Mouse (Mus musculus) naive thymus-derived CD4-positive, alpha-beta T cell, adult 2 months (primary cell): ENCODE data around the gene Cask.

ENCODE experiments used
- DNase-seq: peaks from one replicate; pipeline ENCODE4 v3.0.0-alpha.2; 2011; ENCODE audit warnings: low read depth

Gene Cask

GRCm38 (mm10) chrX:13720296-13720829 is 130.8 kb downstream of the Cask start:
- no peak for DNase-seq

- DNase-seq: no peak
These were observed 132.9 kb downstream of the Cask start for GRCm38 (mm10) chrX:13718283-13718682.

- no peak for DNase-seq
These were observed 134.2 kb downstream of the Cask start for GRCm38 (mm10) chrX:13716796-13717569.

- peak; percentile 47 for DNase-seq
These were observed 141.0 kb downstream of the Cask start for GRCm38 (mm10) chrX:13710174-13710573.

- DNase-seq: no peak
These were observed 146.1 kb downstream of the Cask start for GRCm38 (mm10) chrX:13705051-13705450.

- DNase-seq: no peak
These were observed 150.5 kb downstream of the Cask start for GRCm38 (mm10) chrX:13700681-13701080.

- peak; percentile 10 for DNase-seq
These were observed 159.3 kb downstream of the Cask start for GRCm38 (mm10) chrX:13691865-13692264.

- DNase-seq: no peak
These were observed 162.8 kb downstream of the Cask start for GRCm38 (mm10) chrX:13688356-13688755.

GRCm38 (mm10) chrX:13686589-13686988 is 164.6 kb downstream of the Cask start:
- DNase-seq: no peak

GRCm38 (mm10) chrX:13681748-13682147 is 169.4 kb downstream of the Cask start:
- DNase-seq: no peak

- DNase-seq: no peak
These were observed 178.2 kb downstream of the Cask start for GRCm38 (mm10) chrX:13673001-13673400.

- no peak for DNase-seq
These were observed 180.8 kb downstream of the Cask start for GRCm38 (mm10) chrX:13670342-13670741.

GRCm38 (mm10) chrX:13668867-13669266 is 182.3 kb downstream of the Cask start:
- DNase-seq: no peak

- DNase-seq: no peak
These were observed 190.1 kb downstream of the Cask start, which contains the start of gene Gpr82 for GRCm38 (mm10) chrX:13661063-13661462. Gene Gpr82, plus strand, starts transcription at chrX:13661363.

GRCm38 (mm10) chrX:13659201-13659890 is 191.8 kb downstream of the Cask start:
- no peak for DNase-seq

- DNase-seq: no peak
These were observed 192.5 kb downstream of the Cask start for GRCm38 (mm10) chrX:13658616-13659140.

GRCm38 (mm10) chrX:13656721-13657120 is 194.4 kb downstream of the Cask start:
- peak; percentile 80 for DNase-seq

- peak; percentile 30 for DNase-seq
These were observed 195.3 kb downstream of the Cask start for GRCm38 (mm10) chrX:13655906-13656305.

GRCm38 (mm10) chrX:13655005-13655421 is 196.2 kb downstream of the Cask start:
- DNase-seq: peak; percentile 42

- peak; percentile 45 for DNase-seq
These were observed 198.9 kb downstream of the Cask start for GRCm38 (mm10) chrX:13652291-13652690.

GRCm38 (mm10) chrX:13651889-13652288 is 199.3 kb downstream of the Cask start:
- no peak for DNase-seq

- DNase-seq: no peak
These were observed 212.3 kb downstream of the Cask start for GRCm38 (mm10) chrX:13638894-13639293.

- peak; percentile 16 for DNase-seq
These were observed 214.8 kb downstream of the Cask start for GRCm38 (mm10) chrX:13636398-13636797.
